Mouse (Mus musculus) c-Kit-positive CD71-positive TER-119-negative erythroid progenitor cells, embryonic 14.5 days (primary cell): Measurements from ENCODE around the gene Slc2a10.
"Not testable (repeated sequence)": the region's sequence is repeated elsewhere in the genome, so short reads cannot be mapped to it uniquely, and the experiment has no call there.

Experiments used
- DNase-seq: peaks from one replicate; pipeline ENCODE4 v3.0.0-alpha.2; 2013; ENCODE audit warnings: low read depth

The Slc2a10 gene

DNA sequence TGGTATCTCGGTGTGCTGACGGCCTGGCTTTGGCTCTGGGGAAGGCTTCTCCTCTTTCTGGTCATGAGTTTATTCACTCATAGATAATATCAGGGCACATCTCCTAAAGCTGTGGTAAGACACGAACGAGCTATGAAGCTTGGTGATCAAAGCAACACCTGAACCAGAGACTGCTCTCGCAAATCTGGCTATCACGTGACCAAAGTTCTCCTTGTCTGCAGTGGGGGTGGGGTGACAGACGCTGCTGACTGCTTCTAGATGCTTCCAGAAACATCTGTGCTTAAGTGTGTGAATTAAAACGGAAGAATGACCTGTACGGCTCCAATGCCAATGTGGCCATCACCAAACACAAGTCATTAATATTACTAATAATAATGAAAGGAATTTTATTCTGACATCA, 6.1 kb downstream of the Slc2a10 start:
- DNase-seq: no peak

DNA sequence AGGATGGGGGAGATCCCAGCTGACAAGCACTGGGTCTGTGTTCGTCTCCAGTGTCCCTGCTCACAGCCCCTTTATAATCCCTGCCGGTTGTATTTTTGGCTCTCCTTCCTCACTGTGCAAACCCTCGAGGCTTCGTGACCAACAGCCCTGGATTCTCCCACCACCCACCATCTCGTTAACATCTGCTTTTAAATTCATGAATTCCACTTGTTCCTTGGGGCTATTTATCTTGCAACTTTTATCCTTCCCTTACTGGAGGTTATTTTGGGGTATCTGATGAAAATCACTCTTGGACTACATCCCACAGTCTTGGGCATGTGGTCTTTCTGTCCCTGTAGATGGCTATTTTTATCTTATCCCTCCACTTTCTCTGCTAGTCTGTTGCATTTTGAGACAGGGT, 6.9 kb downstream of the Slc2a10 start:
- DNase-seq: no peak

DNA sequence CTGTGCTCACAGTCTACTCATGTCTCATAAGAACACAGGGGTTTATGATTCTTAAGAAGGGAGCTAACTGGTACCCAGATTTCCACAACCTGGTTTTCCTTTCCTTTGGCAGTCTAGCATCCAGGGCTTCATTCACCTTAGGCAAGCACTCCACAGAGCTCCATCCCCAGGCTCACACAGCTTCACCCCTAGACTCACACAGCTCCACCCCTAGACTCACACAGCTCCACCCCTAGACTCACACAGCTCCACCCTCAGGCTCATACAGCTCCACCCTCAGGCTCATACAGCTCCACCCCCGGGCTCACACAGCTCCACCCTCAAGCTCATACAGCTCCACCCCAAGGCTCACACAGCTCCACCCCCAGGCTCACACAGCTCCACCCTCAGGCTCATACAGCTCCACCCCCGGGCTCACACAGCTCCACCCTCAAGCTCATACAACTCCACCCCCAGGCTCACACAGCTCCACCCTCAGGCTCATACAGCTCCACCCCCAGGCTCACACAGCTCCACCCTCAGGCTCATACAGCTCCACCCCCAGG, 7.4 kb downstream of the Slc2a10 start:
- DNase-seq: not testable (repeated sequence)

GRCm38 (mm10) chr2:165511530-165511929, 7.9 kb downstream of the Slc2a10 start:
- peak; percentile 23 for DNase-seq

- no peak for DNase-seq
Observed at GRCm38 (mm10) chr2:165512426-165512825, 8.8 kb downstream of the Slc2a10 start.

GRCm38 (mm10) chr2:165512870-165513600, 9.4 kb downstream of the Slc2a10 start:
- DNase-seq: no peak

DNA sequence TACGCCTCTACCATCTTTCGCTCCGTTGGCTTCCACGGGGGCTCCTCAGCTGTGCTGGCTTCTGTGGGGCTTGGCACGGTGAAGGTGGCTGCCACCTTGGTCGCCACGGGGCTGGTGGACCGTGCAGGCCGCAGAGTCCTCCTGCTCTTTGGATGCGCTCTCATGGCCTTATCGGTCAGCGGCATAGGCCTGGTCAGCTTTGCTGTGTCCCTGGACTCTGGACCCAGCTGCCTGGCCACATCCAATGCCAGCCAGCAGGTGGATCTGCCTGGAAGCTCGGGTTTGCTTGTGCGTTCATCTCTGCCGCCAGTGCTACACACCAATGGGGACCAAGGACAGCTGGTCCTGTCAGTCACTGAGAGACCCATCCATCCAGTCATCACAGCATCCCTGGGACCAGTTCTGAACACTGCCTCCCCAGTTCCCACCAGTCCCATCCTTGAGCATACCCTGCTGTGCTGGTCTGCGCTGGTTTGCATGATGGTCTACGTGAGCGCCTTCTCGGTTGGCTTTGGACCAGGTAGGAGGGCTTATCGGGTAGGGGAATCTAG, 11.7 kb downstream of the Slc2a10 start:
- DNase-seq: no peak

DNA sequence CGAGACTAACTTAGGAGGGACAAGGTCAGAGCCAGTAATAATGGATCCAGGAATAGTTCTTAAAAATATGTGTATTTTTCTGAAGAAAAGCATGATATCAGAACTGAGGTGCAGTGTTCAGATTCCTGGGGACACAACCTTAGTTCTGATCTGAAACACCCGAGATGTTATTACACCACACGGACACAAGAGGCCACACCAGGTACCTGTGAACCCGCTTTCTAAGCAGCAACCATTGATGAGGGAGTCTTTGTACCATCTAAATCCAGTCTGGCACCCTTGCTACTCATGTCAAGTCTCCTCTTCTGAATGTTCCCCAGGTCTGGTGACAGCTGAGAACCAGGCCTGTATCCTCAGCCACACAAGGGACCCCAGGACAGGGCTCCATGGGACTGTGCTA, 22.0 kb downstream of the Slc2a10 start:
- no peak for DNase-seq

DNA sequence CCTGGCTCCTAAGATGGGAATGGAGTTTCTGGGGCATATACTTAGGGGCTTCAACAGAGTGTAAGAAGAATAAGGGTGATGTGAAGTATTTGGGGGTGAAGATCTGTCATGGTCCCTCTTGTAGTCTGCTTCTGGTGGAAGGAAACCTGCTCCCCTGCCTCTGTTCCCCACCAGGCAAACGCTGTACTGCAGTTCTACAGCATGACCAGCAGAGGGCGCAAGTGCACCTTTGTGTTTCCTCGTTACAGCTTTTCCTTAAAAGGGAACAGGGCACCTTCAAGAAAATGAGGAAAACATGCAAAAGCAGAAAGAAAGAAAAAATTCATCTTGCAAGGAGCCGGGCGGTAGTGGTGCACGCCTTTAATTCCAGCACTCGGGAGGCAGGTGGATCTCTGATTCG, 25.5 kb downstream of the Slc2a10 start:
- DNase-seq: peak; percentile 16

- DNase-seq: no peak
Observed at GRCm38 (mm10) chr2:165533789-165534188, 30.2 kb downstream of the Slc2a10 start.

DNA sequence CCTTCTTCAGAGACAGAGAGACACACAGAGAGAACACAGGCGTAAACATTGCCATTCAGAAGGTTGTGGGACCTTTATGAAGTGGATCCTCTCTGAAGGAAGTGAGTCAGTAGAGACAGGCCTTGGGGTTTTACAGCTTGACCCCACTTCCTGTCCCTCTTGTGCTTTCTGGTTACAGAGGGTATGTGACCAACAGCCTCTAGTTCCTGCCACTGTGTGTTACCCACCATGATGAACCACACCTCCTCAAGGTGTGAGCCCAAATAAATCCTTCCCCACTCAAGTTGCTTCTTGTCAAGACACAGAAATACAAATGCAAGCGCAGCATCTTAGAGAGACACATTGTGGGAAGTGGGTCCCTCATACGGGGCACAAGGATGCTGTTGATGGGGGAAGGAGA, 37.4 kb downstream of the Slc2a10 start:
- no peak for DNase-seq

GRCm38 (mm10) chr2:165542939-165543669, 39.5 kb downstream of the Slc2a10 start:
- no peak for DNase-seq

- no peak for DNase-seq
Observed at GRCm38 (mm10) chr2:165543670-165544016, 40.1 kb downstream of the Slc2a10 start.

GRCm38 (mm10) chr2:165545687-165546086, 42.1 kb downstream of the Slc2a10 start:
- no peak for DNase-seq

DNA sequence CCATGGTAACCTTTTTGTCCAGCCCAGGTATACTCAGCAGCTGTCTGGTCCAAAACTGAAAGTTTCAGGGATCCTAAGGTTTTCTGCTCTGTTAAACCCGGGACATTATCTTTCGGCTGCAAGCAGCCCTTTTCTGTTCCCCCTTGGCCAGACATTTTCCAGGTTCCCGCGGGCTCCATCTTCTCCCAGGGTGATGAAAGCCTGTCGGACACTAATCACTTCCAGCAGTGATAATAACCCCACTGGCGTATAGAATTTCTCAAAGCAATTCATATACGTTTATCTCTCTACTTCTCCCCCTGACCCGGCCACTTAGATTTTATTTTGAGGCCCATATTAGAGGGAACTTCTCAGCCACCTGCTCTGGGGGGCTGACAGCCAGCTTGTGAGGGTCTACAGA, 42.8 kb downstream of the Slc2a10 start:
- DNase-seq: no peak

GRCm38 (mm10) chr2:165547410-165547809, 43.8 kb downstream of the Slc2a10 start:
- peak; percentile 36 for DNase-seq

- no peak for DNase-seq
Observed at GRCm38 (mm10) chr2:165548627-165549026, 45.0 kb downstream of the Slc2a10 start.

- DNase-seq: not testable (repeated sequence)
Observed at GRCm38 (mm10) chr2:165550410-165550809, 46.8 kb downstream of the Slc2a10 start.

- no peak for DNase-seq
Observed at GRCm38 (mm10) chr2:165554066-165554465, 50.5 kb downstream of the Slc2a10 start.

- DNase-seq: no peak
Observed at GRCm38 (mm10) chr2:165557278-165557677, 53.7 kb downstream of the Slc2a10 start.

GRCm38 (mm10) chr2:165558916-165559315, 55.3 kb downstream of the Slc2a10 start:
- no peak for DNase-seq

DNA sequence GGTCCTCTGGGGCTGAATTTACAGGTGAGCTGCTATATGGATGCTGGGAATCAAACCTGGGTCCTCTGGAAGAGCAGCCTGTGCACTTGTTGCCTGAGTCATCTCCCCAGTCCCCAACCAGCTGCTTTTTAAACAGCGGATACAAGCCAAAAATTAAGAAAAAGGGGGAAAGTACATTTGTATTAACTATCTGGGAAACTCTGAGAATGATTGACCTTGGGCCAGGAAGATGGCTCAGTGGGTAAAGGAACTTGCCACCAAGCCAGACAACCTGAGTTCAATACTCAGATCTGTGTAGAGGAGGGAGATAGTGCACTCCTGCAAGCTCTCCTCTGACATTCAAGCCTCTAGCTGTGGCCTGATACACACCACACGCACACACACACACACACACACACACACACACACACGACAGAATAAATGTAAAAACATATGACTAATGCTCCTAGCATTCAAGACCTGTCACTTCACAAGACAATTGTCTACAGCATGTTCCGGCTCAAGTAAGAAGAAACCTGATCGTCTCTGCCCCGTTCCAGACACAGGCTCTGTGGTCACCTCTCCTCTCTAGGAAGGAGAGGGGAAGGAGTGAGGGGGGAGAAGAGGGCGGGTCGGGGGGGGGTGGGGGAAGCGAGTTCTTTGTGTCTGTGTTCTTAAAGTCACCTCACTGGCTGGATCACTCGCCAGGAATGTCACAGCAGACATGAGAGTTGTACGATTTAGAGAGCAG, 56.1 kb downstream of the Slc2a10 start:
- no peak for DNase-seq
